29 mouse cellular contexts compared by ENCODE assay signal in genomic region chr3:158985438-158986111, GRCm38 (mm10).
A peak's percentile ranks its signal among the peaks of the same experiment; 100 is the strongest.
DNase-seq lines count a peak whose midpoint lies in the region; ATAC-seq lines count a peak whose summit lies in the region.
"Had no signal": no experiment of that assay in that cellular context is flagged by ENCODE, and none has a peak within 500 bp of the region (broad histone marks: within the 10 kb centered on the region; RNA-seq: fewer than 3 reads in every experiment).

No protein-coding gene starts in this region.

- no peaks in the 10 kb centered on the region for H3K9me3 ChIP-seq in forebrain, embryonic 12.5 days
- no peaks in the 10 kb centered on the region for H3K9me3 ChIP-seq in forebrain, embryonic 10.5 days
- H3K9me3 ChIP-seq in forebrain, embryonic 15.5 days = no peaks in the 10 kb centered on the region
- H3K9me3 ChIP-seq: embryonic facial prominence, embryonic 12.5 days; embryonic facial prominence, embryonic 15.5 days; G1E; heart, embryonic 10.5 days; heart, embryonic 13.5 days had no signal

- H3K27ac ChIP-seq in forebrain, embryonic 12.5 days = no peak overlapping the region
- H3K27ac ChIP-seq in forebrain, embryonic 10.5 days = no peak overlapping the region
- no peak overlapping the region for H3K27ac ChIP-seq in forebrain, embryonic 15.5 days (replicated peaks)
- H3K27ac ChIP-seq: embryonic facial prominence, embryonic 12.5 days; embryonic facial prominence, embryonic 15.5 days; heart, adult 2 months; heart, embryonic 10.5 days; heart, embryonic 13.5 days; hindbrain, embryonic 14.5 days; hindbrain, postnatal 0 days had no signal

- peak; percentile 60; the same call in 1 of the 2 replicates for ATAC-seq in forebrain, embryonic 12.5 days (ENCODE audit: low FRiP score)
- peak; percentile 67 for ATAC-seq in forebrain, embryonic 15.5 days (replicated peaks)
- ATAC-seq: hindbrain, postnatal 0 days; inflammation-experienced regulatory T-cells, adult 6 months; intestine, embryonic 16.5 days; Patski had no signal

- H3K9ac ChIP-seq in forebrain, embryonic 12.5 days = no peak overlapping the region
- no peak overlapping the region for H3K9ac ChIP-seq in forebrain, embryonic 15.5 days (replicated peaks)
- H3K9ac ChIP-seq: embryonic facial prominence, embryonic 12.5 days; embryonic facial prominence, embryonic 15.5 days; heart, embryonic 13.5 days; hindbrain, embryonic 14.5 days had no signal

- H3K4me1 ChIP-seq in forebrain, embryonic 12.5 days = no peaks in the 10 kb centered on the region
- H3K4me1 ChIP-seq in forebrain, embryonic 10.5 days = peaks cover 5% of the 10 kb centered on the region; the same call in 1 of the 2 replicates
- H3K4me1 ChIP-seq in forebrain, embryonic 15.5 days = peaks cover 6% of the 10 kb centered on the region; the same call in 1 of the 2 replicates
- H3K4me1 ChIP-seq: embryonic facial prominence, embryonic 12.5 days; embryonic facial prominence, embryonic 15.5 days; heart, embryonic 10.5 days; heart, embryonic 13.5 days had no signal

- no peak overlapping the region for H3K4me3 ChIP-seq in forebrain, embryonic 12.5 days (replicated peaks)
- no peak overlapping the region for H3K4me3 ChIP-seq in forebrain, embryonic 10.5 days
- no peak overlapping the region for H3K4me3 ChIP-seq in forebrain, embryonic 15.5 days
- H3K4me3 ChIP-seq: embryonic facial prominence, embryonic 12.5 days; embryonic facial prominence, embryonic 15.5 days; heart, adult 2 months; heart, embryonic 10.5 days; heart, embryonic 13.5 days had no signal

- no peak for DNase-seq in forebrain, embryonic 10.5 days (ENCODE audit: extremely low spot score, low spot score)
- peak; percentile 46 for DNase-seq in retina, postnatal 1 day
- DNase-seq in retina, embryonic 14.5 days (ENCODE audit: low spot score) = no peak
- no peak for DNase-seq in embryo, embryonic 10.5 days (ENCODE audit: low spot score)
- DNase-seq in T-cell, adult 2 months (ENCODE audit: low spot score) = no peak
- DNase-seq: adrenal gland, adult 2 months; adrenal gland, postnatal 14 days; B cell, adult 2 months; cerebellum, adult 11-12 months; cerebellum, adult 8-10 months; cerebellum, postnatal 14 days; gastrocnemius, postnatal 10 days; gastrocnemius, postnatal 36 days; heart, adult 2 months; heart, postnatal 14 days; heart, postnatal 4 days had no signal

- H3K36me3 ChIP-seq in forebrain, embryonic 12.5 days (replicated peaks) = no peaks in the 10 kb centered on the region
- H3K36me3 ChIP-seq in forebrain, embryonic 10.5 days (replicated peaks) = no peaks in the 10 kb centered on the region
- H3K36me3 ChIP-seq in forebrain, embryonic 15.5 days = no peaks in the 10 kb centered on the region
- H3K36me3 ChIP-seq: embryonic facial prominence, embryonic 12.5 days; embryonic facial prominence, embryonic 15.5 days; G1E; heart, embryonic 10.5 days; heart, embryonic 13.5 days had no signal

- H3K27me3 ChIP-seq in forebrain, embryonic 12.5 days = no peaks in the 10 kb centered on the region
- H3K27me3 ChIP-seq in forebrain, embryonic 10.5 days (ENCODE audit: poor library complexity, severe bottlenecking) = no peaks in the 10 kb centered on the region
- no peaks in the 10 kb centered on the region for H3K27me3 ChIP-seq in forebrain, embryonic 15.5 days
- H3K27me3 ChIP-seq: CH12.LX; embryonic facial prominence, embryonic 12.5 days; embryonic facial prominence, embryonic 15.5 days; heart, embryonic 13.5 days; Patski had no signal

- H3K4me2 ChIP-seq in forebrain, embryonic 12.5 days = no peak overlapping the region
- no peak overlapping the region for H3K4me2 ChIP-seq in forebrain, embryonic 15.5 days (replicated peaks)
- H3K4me2 ChIP-seq: embryonic facial prominence, embryonic 12.5 days; embryonic facial prominence, embryonic 15.5 days; heart, embryonic 13.5 days; hindbrain, embryonic 14.5 days had no signal

- 37% methylated on average over 5 of the region's 5 CpGs for WGBS in forebrain, embryonic 12.5 days
- WGBS in forebrain, embryonic 10.5 days = 68% methylated on average over 5 of the region's 5 CpGs
- 18% methylated on average over 5 of the region's 5 CpGs for WGBS in forebrain, embryonic 15.5 days
